Mouse (Mus musculus): ENCODE data around the gene Arhgdib. TPM values are rescaled to one million over a fixed set of nuclear protein-coding genes. Genes with fewer than 3 reads are reported as not detected.
A peak's percentile ranks its signal among the peaks of the same experiment; 100 is the strongest.

The Arhgdib gene
- polyA plus RNA-seq, 1 experiment, result 25.7 TPM

DNA sequence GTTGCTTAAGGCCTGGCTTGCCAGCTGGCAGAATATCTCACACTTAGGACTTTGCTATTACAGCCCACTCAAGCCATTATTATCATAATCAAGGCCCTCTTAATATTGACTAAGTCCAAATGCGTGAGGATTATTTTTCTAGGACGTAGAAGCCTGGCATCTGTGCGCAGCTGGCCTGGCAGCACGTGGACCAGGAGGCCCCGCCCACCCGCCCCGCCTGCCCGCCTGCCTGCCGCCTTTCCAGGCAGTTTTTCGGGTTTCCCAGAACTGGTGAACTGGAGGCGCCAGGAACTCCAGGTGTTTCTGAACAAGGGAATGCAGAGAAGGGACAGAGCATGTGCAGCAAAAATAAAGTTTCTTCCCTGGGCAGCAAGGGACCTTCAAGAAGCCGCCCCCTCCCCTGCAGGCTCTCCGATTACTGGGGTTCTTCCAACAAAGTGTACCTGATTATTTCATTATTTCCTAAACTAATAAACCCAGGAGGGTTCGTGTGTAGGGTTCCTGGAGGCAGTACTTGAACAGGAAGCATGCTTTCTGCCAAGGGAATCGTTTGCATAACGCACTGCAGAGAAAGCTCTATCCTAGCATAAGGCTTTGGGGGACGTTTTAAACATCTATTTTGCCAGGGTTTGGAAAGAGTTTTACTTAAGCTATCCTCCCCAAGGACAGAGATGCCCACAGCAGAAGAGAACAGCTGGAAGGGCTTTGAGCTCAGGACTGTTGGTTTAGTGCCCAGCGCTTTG lies 28.1 kb downstream of the Arhgdib start:
- H3K27ac ChIP-seq (ENCODE audit: insufficient read depth, low read length), result no peak overlapping the region
- no peaks in the 10 kb centered on the region; the same call in 1 of the 2 replicates for H3K4me1 ChIP-seq (ENCODE audit: control insufficient read depth, insufficient read depth, low read length)
- TF ChIP-seq POLR2A (IDR thresholded peaks at IDR 0.05; ENCODE audit: extremely low read depth, insufficient read depth, low read length), result no peak
- no peak for TF ChIP-seq CTCF (IDR thresholded peaks at IDR 0.05; ENCODE audit: extremely low read depth, insufficient read depth, low read length)
- H3K4me3 ChIP-seq (ENCODE audit: insufficient read depth, low read length), result no peak overlapping the region

DNA sequence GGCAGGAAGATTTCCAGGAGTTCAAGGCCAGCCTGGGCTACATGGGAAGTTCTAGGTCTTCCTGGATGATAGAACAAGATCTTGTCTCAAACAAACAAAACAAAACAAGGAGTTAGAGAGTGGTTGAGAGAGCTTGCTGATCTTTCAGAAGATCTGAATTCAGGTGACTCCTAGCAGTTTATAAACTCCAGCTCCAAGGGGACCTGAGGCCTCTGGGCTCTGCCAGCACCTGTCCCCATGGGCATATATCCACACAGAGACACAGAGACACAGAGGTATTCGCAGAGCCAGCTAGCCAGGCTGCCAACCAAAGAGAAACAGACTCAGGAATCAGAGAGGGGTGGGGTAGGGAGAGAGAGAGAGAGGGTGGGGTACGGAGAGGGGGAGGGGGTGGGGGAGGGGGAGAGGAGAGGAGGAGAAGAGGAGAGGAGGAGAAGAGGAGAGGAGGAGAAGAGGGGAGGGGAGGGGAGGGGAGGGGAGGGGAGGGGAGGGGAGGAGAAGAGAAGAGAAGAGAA lies 28.9 kb downstream of the Arhgdib start:
- H3K4me3 ChIP-seq (ENCODE audit: insufficient read depth, low read length), result no peak overlapping the region
- TF ChIP-seq CTCF (IDR thresholded peaks at IDR 0.05; ENCODE audit: extremely low read depth, insufficient read depth, low read length) (no peak), POLR2A (IDR thresholded peaks at IDR 0.05; ENCODE audit: extremely low read depth, insufficient read depth, low read length) (no peak)
- no peaks in the 10 kb centered on the region; the same call in 1 of the 2 replicates for H3K4me1 ChIP-seq (ENCODE audit: control insufficient read depth, insufficient read depth, low read length)
- no peak overlapping the region for H3K27ac ChIP-seq (ENCODE audit: insufficient read depth, low read length)

DNA sequence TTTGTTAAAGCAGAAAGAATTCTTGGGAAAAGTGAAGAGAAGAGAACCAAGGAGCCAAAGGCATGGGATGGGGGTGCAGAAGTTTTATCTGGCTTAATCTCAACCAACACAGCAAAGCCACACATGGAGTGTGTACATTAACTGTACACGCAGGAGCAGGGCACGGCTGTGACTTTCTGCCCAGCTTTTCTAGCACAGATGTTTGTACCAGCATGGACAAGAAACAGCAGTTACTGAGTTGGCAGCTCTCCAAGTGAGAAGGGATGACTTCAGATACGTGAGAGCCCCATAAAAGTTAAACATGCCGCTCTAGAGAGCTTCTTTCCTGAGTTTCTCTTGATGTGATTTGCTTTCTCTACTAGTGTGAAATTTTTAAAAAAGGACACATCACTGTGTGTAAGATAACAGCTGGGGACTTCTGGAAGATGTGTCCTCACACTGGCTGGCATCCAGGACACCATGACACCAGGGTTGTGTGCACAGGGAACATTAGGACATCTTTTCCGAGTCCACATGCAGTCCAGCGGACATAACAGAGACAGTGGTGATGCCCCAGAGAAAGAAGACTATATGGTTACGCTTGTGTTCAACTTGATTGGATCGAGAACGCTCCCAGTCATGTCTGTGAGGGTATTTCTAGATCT lies 31.3 kb downstream of the Arhgdib start:
- Histone ChIP-seq H3K4me1 (ENCODE audit: control insufficient read depth, insufficient read depth, low read length) (peaks cover 2% of the 10 kb centered on the region), H3K27ac (ENCODE audit: insufficient read depth, low read length) (no peak overlapping the region), H3K4me3 (ENCODE audit: insufficient read depth, low read length) (no peak overlapping the region)
- no peak for TF ChIP-seq POLR2A (IDR thresholded peaks at IDR 0.05; ENCODE audit: extremely low read depth, insufficient read depth, low read length)
- no peak for TF ChIP-seq CTCF (IDR thresholded peaks at IDR 0.05; ENCODE audit: extremely low read depth, insufficient read depth, low read length)

DNA sequence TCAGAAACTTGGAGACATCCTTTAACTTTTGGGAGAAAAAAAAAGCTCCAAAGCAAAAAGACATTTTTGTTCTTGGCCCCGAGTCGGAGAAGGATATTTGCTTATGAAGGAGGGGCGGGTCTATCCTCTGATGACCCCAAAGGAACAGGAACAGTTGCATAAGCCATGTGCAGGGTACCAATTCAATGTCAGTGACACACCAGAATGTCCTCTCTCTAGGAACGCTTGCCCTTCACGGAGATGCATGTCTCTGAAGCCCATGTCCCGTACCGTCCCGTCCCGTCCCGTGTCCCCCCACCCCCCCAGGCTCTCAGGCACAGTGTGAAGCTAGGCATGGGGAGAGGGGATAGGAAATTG lies 34.8 kb downstream of the Arhgdib start:
- no peak overlapping the region for H3K4me3 ChIP-seq (ENCODE audit: insufficient read depth, low read length)
- 0 out of 2 replicates have a peak overlapping the region, but pooled peaks have one; percentile 12 for H3K27ac ChIP-seq (ENCODE audit: insufficient read depth, low read length)
- peaks cover 2% of the 10 kb centered on the region for H3K4me1 ChIP-seq (ENCODE audit: control insufficient read depth, insufficient read depth, low read length)
- TF ChIP-seq CTCF (IDR thresholded peaks at IDR 0.05; ENCODE audit: extremely low read depth, insufficient read depth, low read length), result no peak
- no peak for TF ChIP-seq POLR2A (IDR thresholded peaks at IDR 0.05; ENCODE audit: extremely low read depth, insufficient read depth, low read length)

DNA sequence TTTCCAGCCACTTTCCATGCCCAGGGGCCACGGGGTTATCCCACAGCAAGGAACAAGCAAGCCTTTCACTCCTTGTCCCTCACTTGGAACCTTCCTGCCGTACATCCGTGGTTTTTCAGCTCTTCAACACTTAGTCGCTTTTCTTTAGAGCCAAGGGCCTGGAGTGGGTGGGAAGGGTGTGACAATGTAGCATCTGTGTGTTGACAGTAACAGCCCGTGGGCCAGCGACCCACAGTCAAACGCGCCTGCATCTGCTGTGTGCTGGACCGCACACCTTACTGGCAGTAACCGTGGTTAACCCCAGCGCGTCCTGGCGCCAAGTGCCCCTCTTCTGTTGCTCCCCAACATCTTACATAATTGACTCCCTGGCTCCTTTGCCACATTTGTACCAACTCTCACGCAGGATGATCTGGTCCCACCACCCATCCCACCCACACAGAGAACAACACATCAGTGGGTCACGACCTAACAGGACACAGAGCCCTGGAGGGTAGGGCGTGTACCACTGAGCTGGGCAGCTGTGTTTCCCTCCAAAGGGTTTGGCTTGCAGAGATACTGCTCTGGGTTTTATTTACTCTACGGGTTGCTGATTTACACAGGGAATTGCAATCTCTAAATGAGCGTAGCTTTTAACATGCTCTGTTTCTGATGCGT lies 35.3 kb downstream of the Arhgdib start:
- Histone ChIP-seq H3K4me3 (ENCODE audit: insufficient read depth, low read length) (no peak overlapping the region), H3K27ac (ENCODE audit: insufficient read depth, low read length) (no peak overlapping the region), H3K4me1 (ENCODE audit: control insufficient read depth, insufficient read depth, low read length) (peaks cover 2% of the 10 kb centered on the region)
- no peak for TF ChIP-seq POLR2A (IDR thresholded peaks at IDR 0.05; ENCODE audit: extremely low read depth, insufficient read depth, low read length)
- TF ChIP-seq CTCF (IDR thresholded peaks at IDR 0.05; ENCODE audit: extremely low read depth, insufficient read depth, low read length), result no peak

DNA sequence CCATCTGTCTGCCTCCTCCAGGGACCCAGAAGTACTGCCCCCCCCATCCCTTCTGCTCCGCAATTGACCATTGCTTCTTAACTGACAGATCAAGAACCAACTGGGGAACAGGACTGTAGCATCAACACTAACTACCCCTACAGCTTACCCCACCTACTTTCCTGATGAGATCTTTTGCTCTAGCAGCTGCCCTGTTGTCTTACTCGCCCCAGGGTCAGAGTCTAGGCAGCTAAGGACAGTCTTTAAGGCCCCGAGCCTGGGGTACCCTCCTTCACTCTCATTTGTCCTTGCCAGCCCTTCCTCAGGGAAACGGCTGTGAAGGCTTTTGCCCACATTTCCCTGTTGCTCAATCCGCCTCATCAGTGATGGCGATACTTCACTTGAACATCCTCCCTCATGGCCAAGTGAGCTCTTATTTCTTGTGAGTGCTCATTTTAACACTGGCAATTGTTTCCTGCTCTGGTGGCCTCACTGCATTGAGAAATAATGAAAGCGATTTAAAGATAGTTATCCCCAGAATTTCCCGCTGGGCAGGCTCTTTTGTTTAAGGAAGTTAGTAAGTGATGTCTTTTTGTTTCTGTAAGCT lies 37.7 kb downstream of the Arhgdib start:
- H3K4me1 ChIP-seq (ENCODE audit: control insufficient read depth, insufficient read depth, low read length), result peaks cover 2% of the 10 kb centered on the region
- H3K27ac ChIP-seq (ENCODE audit: insufficient read depth, low read length), result no peak overlapping the region
- H3K4me3 ChIP-seq (ENCODE audit: insufficient read depth, low read length), result no peak overlapping the region
- no peak for TF ChIP-seq POLR2A (IDR thresholded peaks at IDR 0.05; ENCODE audit: extremely low read depth, insufficient read depth, low read length)
- no peak for TF ChIP-seq CTCF (IDR thresholded peaks at IDR 0.05; ENCODE audit: extremely low read depth, insufficient read depth, low read length)

DNA sequence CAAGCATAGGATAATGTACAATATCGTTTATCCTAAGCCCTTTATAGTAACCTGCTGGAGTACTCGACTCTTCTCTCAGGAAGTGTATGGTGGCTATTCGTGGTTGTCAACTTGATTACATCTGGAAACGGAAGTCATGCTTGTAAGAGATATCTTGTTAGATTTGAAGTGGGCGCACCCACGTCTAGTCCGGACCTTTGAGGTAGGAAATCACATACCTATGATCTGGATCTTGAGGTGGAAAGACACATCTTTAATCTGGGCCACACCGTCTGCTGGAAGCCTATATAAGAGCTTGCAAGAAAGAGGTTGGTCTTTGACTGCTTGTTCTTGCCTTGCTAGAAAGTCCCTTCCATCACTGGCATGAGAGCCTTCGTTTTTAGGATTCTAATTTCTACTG lies 39.2 kb downstream of the Arhgdib start:
- TF ChIP-seq CTCF (IDR thresholded peaks at IDR 0.05; ENCODE audit: extremely low read depth, insufficient read depth, low read length) (no peak), POLR2A (IDR thresholded peaks at IDR 0.05; ENCODE audit: extremely low read depth, insufficient read depth, low read length) (no peak)
- no peak overlapping the region for H3K4me3 ChIP-seq (ENCODE audit: insufficient read depth, low read length)
- H3K4me1 ChIP-seq (ENCODE audit: control insufficient read depth, insufficient read depth, low read length), result peaks cover 2% of the 10 kb centered on the region
- H3K27ac ChIP-seq (ENCODE audit: insufficient read depth, low read length), result no peak overlapping the region

DNA sequence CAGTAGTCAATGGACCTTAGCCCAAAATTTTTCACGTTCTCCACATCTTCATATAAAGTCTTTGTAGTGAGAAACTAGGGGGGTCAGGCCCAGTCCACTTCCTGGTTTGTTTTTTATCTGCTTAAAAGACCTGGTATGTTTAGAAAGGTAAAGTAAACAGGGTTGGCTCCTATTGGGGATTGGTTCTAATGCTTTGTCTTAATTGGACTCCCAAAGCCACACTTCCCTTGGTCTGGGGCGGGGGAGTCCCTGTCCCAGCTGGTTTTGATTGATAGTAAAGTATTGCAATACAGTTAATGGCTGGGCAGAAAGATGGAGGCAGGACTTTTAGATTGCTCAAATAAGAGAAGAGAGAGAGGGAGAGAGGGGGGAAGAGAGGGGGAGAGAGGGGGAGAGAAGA lies 40.7 kb downstream of the Arhgdib start:
- H3K27ac ChIP-seq (ENCODE audit: insufficient read depth, low read length), result no peak overlapping the region
- no peak for TF ChIP-seq POLR2A (IDR thresholded peaks at IDR 0.05; ENCODE audit: extremely low read depth, insufficient read depth, low read length)
- no peak for TF ChIP-seq CTCF (IDR thresholded peaks at IDR 0.05; ENCODE audit: extremely low read depth, insufficient read depth, low read length)
- H3K4me3 ChIP-seq (ENCODE audit: insufficient read depth, low read length), result no peak overlapping the region
- no peaks in the 10 kb centered on the region; the same call in 1 of the 2 replicates for H3K4me1 ChIP-seq (ENCODE audit: control insufficient read depth, insufficient read depth, low read length)

DNA sequence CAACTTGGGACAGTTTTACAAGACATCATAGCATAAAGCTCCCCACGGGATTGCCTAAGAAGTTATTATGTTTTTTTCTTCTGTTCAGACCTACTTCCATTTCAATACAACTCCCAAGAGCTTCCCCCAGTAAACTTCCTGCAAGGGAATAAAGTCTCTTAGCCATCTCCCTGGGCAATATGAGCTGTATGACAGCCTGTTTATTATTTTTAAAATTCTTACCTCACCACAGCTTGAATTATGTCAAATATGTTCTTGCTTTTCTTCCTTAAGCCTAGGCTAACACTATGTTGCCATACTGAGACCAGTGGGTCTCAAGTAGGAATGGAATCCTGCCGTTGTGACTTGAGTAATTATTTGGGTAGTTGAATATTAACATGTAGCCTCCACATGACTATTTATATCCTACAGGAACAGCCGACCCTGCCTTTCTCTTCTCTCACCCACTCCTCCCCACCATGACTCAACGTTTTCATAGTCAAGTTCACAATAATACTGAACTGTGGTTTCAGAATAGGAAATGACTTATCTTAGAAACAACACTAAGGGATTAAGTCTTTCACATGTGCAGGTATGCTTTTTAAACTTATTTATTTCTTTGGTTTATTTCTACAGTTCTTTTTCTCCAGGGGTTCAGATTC lies 41.2 kb downstream of the Arhgdib start:
- Histone ChIP-seq H3K4me3 (ENCODE audit: insufficient read depth, low read length) (no peak overlapping the region), H3K27ac (ENCODE audit: insufficient read depth, low read length) (no peak overlapping the region), H3K4me1 (ENCODE audit: control insufficient read depth, insufficient read depth, low read length) (no peaks in the 10 kb centered on the region)
- TF ChIP-seq POLR2A (IDR thresholded peaks at IDR 0.05; ENCODE audit: extremely low read depth, insufficient read depth, low read length) (no peak), CTCF (IDR thresholded peaks at IDR 0.05; ENCODE audit: extremely low read depth, insufficient read depth, low read length) (no peak)
